Mouse (Mus musculus) liver (tissue): Measurements from ENCODE around the gene Nat8f4.
"Not testable (repeated sequence)": the region's sequence is repeated elsewhere in the genome, so short reads cannot be mapped to it uniquely, and the experiment has no call there.

Experiments
- DNase-seq: peaks from one replicate; pipeline ENCODE4 v3.0.0-alpha.2; 2020; ENCODE audit warnings: mixed read lengths

Gene Nat8f4

GRCm38 (mm10) chr6:85898596-85899475 lies 5.8 kb downstream of the Nat8f4 start:
- DNase-seq: not testable (repeated sequence)

GRCm38 (mm10) chr6:85895061-85895648 lies 9.5 kb downstream of the Nat8f4 start:
- DNase-seq: not testable (repeated sequence)

- DNase-seq: no peak
Measured at GRCm38 (mm10) chr6:85888961-85889360, 15.7 kb downstream of the Nat8f4 start.

GRCm38 (mm10) chr6:85884311-85884710 lies 20.4 kb downstream of the Nat8f4 start:
- no peak for DNase-seq

- DNase-seq: not testable (repeated sequence)
Measured at GRCm38 (mm10) chr6:85883246-85883645, 21.4 kb downstream of the Nat8f4 start.

- DNase-seq: not testable (repeated sequence)
Measured at GRCm38 (mm10) chr6:85869006-85869405, 35.7 kb downstream of the Nat8f4 start, which contains the start of gene Nat8f2. Nat8f2 (minus strand) TSS chr6:85869158.

- no peak for DNase-seq
Measured at GRCm38 (mm10) chr6:85867726-85868690, 36.7 kb downstream of the Nat8f4 start.

- not testable (repeated sequence) for DNase-seq
Measured at GRCm38 (mm10) chr6:85866995-85867394, 37.7 kb downstream of the Nat8f4 start.

- not testable (repeated sequence) for DNase-seq
Measured at GRCm38 (mm10) chr6:85866166-85866565, 38.5 kb downstream of the Nat8f4 start.

GRCm38 (mm10) chr6:85864900-85865639 lies 39.6 kb downstream of the Nat8f4 start:
- DNase-seq: not testable (repeated sequence)

- no peak for DNase-seq
Measured at GRCm38 (mm10) chr6:85863840-85864239, 40.8 kb downstream of the Nat8f4 start.

GRCm38 (mm10) chr6:85863136-85863535 lies 41.5 kb downstream of the Nat8f4 start:
- DNase-seq: no peak

GRCm38 (mm10) chr6:85862565-85862964 lies 42.1 kb downstream of the Nat8f4 start:
- DNase-seq: no peak

GRCm38 (mm10) chr6:85861247-85861646 lies 43.4 kb downstream of the Nat8f4 start:
- DNase-seq: no peak

- no peak for DNase-seq
Measured at GRCm38 (mm10) chr6:85856194-85856678, 48.4 kb downstream of the Nat8f4 start.

GRCm38 (mm10) chr6:85853481-85853880 lies 51.2 kb downstream of the Nat8f4 start:
- no peak for DNase-seq

- DNase-seq: no peak
Measured at GRCm38 (mm10) chr6:85851062-85851773, 53.5 kb downstream of the Nat8f4 start.

GRCm38 (mm10) chr6:85849240-85849639 lies 55.4 kb downstream of the Nat8f4 start:
- DNase-seq: no peak
